ENCODE assay signal across 9 mouse cellular contexts in the genomic region with DNA sequence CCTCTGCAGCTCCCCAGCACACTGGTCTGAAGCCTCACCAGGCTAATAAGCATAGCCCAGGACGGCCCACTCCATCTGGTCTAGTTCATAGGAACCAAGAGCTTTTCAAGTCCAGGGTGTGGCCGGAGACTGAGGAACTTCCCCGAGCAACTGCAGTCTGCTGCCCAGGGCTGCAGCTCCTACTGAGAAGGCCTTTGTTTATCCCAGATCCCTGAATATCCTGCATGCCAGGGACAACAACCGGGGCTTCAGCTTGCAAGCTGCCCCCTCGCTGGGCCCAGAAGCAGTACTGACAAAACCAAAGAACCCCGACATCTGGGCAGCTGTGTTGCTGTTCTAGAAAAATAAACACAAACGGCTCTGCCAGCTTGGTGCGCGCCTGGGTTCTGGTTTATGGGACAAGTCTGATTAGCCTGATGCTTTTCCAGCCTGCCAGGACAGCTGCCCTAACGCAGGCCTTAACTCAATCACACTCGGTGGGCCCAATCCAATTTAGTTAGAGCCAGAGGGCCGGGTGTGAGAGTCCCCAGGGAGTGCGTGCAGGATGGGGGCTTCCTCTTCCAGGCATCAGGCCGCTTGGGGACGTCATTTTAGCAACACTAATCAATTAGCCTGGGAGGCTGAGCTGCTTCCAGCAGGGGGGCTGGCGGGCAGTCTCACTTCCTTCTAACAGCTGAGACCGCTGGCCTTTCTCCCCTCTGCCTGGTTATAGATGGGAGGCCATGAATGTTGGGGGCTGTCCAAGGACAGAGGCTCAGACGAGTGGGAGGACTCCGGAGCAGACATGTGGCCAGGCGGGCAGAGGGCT. TPM values are rescaled to one million over a fixed set of nuclear protein-coding genes. Genes with fewer than 3 reads are reported as not detected.
DNase-seq lines count a peak whose midpoint lies in the region; TF ChIP-seq lines count a peak whose summit lies in the region.
"Had no signal": no experiment of that assay in that cellular context is flagged by ENCODE, and none has a peak within 500 bp of the region (broad histone marks: within the 10 kb centered on the region; RNA-seq: fewer than 3 reads in every experiment).

No protein-coding gene starts in this region.

- DNase-seq in cerebellum, postnatal 14 days, result peak; percentile 70 to 80
- no peak for DNase-seq in cerebellum, adult 11 months
- peak; percentile 65 for DNase-seq in embryo, embryonic 9.5 days (ENCODE audit: extremely low spot score)
- peak; percentile 77 for DNase-seq in heart, adult 8-10 months (ENCODE audit: low spot score)
- DNase-seq in kidney, adult 2 months, result peak; percentile 66
- peak; percentile 94 for DNase-seq in lung, postnatal 10 days
- peak; percentile 57 to 64 for DNase-seq in spleen, postnatal 36 days (ENCODE audit: low spot score in 2 of 2)
- DNase-seq in thymus, postnatal 0 days (ENCODE audit: low spot score), result no peak

- no peaks in the 10 kb centered on the region for H3K27me3 ChIP-seq in kidney, adult 2 months (replicated peaks; ENCODE audit: control insufficient read depth, insufficient read depth, low read length)

- 54% methylated on average over 20 of the region's 20 CpGs for WGBS in kidney, adult 2 months

- H3K36me3 ChIP-seq in kidney, adult 2 months (ENCODE audit: control insufficient read depth, insufficient read depth, low read length), result no peaks in the 10 kb centered on the region
- H3K36me3 ChIP-seq: G1E had no signal

- TF ChIP-seq POLR2A in kidney, adult 2 months (IDR thresholded peaks at IDR 0.05; ENCODE audit: low read depth, low read length), result no peak

- H3K4me3 ChIP-seq in kidney, adult 2 months (ENCODE audit: insufficient read depth, low read depth, low read length), result no peak overlapping the region

- H3K27ac ChIP-seq in kidney, adult 2 months (ENCODE audit: insufficient read depth, low read depth, low read length), result peak overlapping the region; percentile 62

- TF ChIP-seq CTCF in kidney, adult 2 months (conservative IDR thresholded peaks at IDR 0.05; ENCODE audit: insufficient read depth, insufficient read length, low read depth, low read length), result no peak

- 0 out of 2 replicates have a peak, but pooled peaks cover 6% of the 10 kb centered on the region for H3K4me1 ChIP-seq in kidney, adult 2 months (ENCODE audit: control insufficient read depth, insufficient read depth, low read length)

RNA-seq across cellular contexts. Expression of a gene that starts 13.6 kb away (rescaled TPM):
- 10 to 100 TPM; 14.2 to 20.8 (median 18.2) TPM for total RNA-seq in heart, adult 8-10 months (2022)
- polyA plus RNA-seq in kidney, adult 2 months (2012; rRNA removed), result 11.3 TPM in 2 replicates
- polyA plus RNA-seq in thymus, postnatal 0 days (2015; fragmentation: Nextera tagmentation; extraction: Ambion mirVana), result 4.8 and 5.0 TPM in 2 replicates
- total RNA-seq: G1E had no signal
- polyA plus RNA-seq: G1E had no signal

RNA-seq across cellular contexts. Expression of a gene that starts 28.8 kb away (rescaled TPM):
- total RNA-seq in heart, adult 8-10 months (2022), result 10 to 100 TPM; 36.9 to 38.6 (median 38.1) TPM
- polyA plus RNA-seq in kidney, adult 2 months (2012; rRNA removed), result 26.8 and 32.8 TPM in 2 replicates
- 139 and 143 TPM in 2 replicates for polyA plus RNA-seq in thymus, postnatal 0 days (2015; fragmentation: Nextera tagmentation; extraction: Ambion mirVana)

RNA-seq across cellular contexts. Expression of a gene that starts 29.0 kb away (rescaled TPM):
- 10 to 100 TPM; 28.5 to 39.4 (median 35.9) TPM for total RNA-seq in heart, adult 8-10 months (2022)
- 19.6 and 20.9 TPM in 2 replicates for polyA plus RNA-seq in kidney, adult 2 months (2012; rRNA removed)
- 58.6 and 62.2 TPM in 2 replicates for polyA plus RNA-seq in thymus, postnatal 0 days (2015; fragmentation: Nextera tagmentation; extraction: Ambion mirVana)

RNA-seq across cellular contexts. Expression of a gene that starts 38.0 kb away (rescaled TPM):
- 10 to 100 TPM; 27.3 to 33.6 (median 29.7) TPM for total RNA-seq in heart, adult 8-10 months (2022)
- 44.9 and 48.5 TPM in 2 replicates for polyA plus RNA-seq in kidney, adult 2 months (2012; rRNA removed)
- 32.6 and 35.3 TPM in 2 replicates for polyA plus RNA-seq in thymus, postnatal 0 days (2015; fragmentation: Nextera tagmentation; extraction: Ambion mirVana)

RNA-seq across cellular contexts. Expression of a gene that starts 38.6 kb away (rescaled TPM):
- total RNA-seq in heart, adult 8-10 months (2022), result 100 to 1,000 TPM in 2 of 4 experiments, 10 to 100 TPM in 2; 85.5 to 126 (median 103) TPM
- polyA plus RNA-seq in kidney, adult 2 months (2012; rRNA removed), result 214 and 336 TPM in 2 replicates
- 853 and 857 TPM in 2 replicates for polyA plus RNA-seq in thymus, postnatal 0 days (2015; fragmentation: Nextera tagmentation; extraction: Ambion mirVana)

Comparison
In these comparisons a context has a peak if more than half of its experiments do, and no peak if none do; other contexts are left out.
1. DNase-seq: peak in cerebellum, postnatal 14 days (2 of 2), embryo, embryonic 9.5 days (single experiment), heart, adult 8-10 months (single experiment), kidney, adult 2 months (single experiment), lung, postnatal 10 days (single experiment) and spleen, postnatal 36 days (2 of 2); none in cerebellum, adult 11 months (single experiment) and thymus, postnatal 0 days (single experiment).